Mouse (Mus musculus) ovary, postnatal 14 days (tissue): ENCODE results near the gene Gm7029.
"Not testable (repeated sequence)": the region's sequence is repeated elsewhere in the genome, so short reads cannot be mapped to it uniquely, and the experiment has no call there.

ENCODE experiments used
- DNase-seq: peaks from one replicate; pipeline ENCODE4 v3.0.0; 2022; ENCODE audit warnings: low spot score

Gm7029 gene

DNA sequence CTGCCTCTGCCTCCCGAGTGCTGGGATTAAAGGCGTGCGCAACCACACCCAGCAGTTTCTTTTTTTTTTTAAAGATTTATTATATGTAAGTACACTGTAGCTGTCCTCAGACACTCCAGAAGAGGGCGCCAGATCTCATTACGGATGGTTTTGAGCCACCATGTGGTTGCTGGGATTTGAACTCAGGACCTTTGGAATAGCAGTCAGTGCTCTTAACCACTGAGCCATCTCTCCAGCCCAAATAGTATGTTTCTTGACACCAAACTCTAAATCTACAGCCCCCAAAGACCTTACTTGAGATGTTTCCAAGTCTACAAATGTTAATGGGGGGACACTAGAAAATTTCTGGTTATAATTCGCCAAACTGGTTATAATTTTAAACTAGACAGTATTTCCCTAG is 18.3 kb downstream of the Gm7029 start:
- not testable (repeated sequence) for DNase-seq

DNA sequence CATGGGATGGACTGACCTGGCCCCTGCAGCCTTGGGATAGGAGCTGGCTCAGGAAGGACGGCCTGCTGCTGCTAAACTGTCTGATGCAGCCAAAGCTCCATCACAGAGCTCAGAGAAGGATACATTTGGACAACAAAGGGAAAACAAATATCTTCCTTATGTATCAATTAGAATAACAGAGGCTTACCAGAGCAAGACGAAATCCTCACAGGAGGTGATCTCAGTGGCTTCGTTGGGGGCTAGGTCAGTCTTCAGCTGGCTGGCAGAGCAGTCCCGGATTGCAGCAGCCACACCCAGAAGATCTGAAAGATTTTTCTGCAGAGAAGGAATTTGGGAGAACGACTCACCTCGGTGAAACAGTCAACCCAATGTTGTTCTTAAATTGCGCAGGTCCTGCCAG is 18.8 kb downstream of the Gm7029 start:
- DNase-seq = no peak

DNA sequence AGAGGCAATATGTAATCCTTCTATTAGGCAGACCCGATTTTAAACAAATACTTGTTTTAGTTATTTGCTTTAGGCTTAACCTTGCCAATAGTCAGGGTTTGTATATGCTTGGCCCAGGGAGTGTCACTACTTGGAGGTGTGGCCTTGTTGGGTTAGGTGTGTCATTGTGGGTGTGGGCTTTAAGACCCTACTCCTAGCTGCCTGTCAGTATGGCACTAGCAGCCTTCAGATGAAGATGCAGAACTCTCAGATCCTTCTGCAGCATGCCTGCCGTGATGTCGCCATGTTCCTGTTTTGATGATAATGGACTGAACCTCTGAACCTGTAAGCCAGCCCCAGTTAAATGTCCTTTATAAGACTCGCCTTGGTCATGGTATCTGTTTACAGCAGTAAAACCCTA is 19.4 kb downstream of the Gm7029 start:
- DNase-seq = not testable (repeated sequence)

DNA sequence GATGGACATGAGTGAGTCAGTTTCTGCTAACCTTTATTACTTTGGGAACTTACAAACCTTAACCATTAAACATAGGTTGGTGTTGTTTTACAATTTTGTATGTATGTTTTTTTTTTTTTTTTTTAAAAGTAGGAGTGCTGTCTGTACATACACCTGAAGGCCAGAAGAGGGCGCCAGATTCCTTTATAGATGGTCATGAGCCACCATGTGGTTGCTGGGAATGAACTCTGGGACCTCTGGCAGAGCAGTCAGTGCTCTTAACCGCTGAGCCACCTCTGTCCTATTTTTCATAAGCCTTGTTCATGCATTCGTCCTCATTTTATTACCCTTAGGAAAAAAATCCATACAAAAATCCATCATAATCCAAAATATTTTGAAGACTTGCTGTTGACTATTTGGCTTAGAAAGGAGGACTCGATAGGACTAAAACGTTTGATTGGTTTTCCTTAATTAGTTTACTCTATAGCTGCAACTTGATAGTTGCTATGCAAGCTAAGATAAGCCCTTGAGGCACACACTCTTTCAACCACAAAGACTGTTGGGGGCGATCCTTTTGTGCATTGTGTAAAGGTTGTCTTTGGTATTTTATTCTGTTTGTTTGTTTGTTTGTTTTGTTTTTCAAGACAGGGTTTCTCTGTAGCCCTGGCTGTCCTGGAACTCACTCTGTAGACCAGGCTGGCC is 23.6 kb downstream of the Gm7029 start:
- DNase-seq = no peak

DNA sequence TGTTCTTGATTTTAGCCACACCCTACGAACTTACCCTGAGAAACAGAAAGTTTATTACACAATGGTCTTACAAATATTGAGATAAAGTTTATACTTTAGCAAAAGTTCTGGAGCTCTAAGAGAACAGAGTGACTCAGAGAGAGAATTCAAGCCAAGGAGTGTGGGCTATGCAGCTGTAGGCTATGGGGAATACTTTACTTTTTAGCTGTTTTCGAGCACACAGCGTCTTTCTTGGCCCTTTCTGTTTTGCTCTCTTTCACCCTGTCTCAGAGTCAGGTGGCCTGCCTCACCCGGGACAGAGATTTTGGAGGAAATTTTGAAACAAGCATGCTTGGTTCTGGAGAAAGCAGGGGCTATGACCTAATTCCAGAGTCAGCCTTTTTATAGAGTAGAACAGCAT is 24.6 kb downstream of the Gm7029 start:
- not testable (repeated sequence) for DNase-seq

DNA sequence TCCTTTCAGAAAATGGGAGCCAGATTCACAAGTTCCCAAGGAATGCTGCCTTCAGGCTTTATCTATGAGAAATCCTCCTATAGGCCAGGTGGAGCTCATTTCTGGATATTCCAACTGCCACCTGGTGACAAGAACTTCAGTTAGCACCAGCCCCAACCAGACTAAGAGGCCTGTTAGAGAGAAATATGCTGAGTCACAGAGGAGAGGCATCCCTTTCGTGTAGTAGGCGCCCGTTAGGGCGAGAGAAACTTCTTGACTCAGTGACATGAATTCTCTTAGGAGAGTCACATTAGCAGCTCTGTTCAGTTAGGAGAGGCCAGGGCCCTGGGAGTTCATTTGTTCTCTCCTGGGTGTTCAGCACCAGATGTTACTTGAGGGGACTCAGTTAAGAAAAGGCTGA is 26.0 kb downstream of the Gm7029 start:
- DNase-seq = no peak

DNA sequence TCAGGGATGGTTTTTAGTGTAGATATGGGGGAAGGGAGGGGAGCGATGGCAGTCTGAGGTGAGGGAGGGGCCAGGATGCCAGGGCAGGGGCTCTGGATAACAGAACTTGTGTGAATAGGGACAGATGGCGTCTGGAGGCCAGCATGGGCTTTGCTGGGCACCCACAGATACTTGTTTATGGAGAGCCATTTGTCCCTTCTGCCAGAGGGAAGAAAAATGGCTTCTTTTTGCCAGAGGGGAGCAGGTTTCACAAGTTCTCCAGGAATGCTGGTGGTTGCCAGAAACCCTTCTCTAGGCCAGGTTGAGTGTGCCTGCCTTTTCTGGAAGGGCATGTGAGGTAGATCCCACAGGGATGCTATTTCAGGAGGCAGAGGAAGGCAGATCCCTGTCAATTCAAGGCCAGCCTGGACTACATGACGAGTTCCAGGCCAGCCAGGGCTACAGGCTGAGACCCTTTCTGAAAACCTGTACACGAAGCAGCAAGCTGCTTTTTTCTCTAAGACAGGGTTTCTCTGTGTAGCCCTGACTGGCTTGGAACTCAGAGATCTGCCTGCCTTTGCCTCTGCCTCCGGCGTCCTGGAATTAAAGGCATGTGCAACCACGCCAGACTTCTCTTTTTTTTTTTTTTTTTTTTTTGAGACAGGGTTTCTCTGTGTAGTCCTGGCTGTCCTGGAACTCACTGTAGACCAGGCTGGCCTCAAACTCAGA is 26.8 kb downstream of the Gm7029 start:
- DNase-seq = peak; percentile 17

DNA sequence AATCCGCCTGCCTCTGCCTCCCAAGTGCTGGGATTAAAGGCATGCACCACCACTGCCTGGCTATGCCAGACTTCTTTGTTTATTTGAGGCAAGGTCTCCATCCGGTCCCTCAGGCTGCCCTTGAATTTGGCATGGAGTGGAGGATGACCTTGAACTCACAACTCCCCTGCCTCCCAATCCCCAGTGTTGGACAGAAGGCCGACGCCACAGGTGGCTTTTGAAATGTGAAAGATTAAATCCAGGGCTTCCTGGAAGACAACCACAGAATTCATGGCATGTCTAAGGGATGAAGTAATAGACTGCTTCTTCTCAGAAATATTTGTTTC is 27.3 kb downstream of the Gm7029 start:
- no peak for DNase-seq

DNA sequence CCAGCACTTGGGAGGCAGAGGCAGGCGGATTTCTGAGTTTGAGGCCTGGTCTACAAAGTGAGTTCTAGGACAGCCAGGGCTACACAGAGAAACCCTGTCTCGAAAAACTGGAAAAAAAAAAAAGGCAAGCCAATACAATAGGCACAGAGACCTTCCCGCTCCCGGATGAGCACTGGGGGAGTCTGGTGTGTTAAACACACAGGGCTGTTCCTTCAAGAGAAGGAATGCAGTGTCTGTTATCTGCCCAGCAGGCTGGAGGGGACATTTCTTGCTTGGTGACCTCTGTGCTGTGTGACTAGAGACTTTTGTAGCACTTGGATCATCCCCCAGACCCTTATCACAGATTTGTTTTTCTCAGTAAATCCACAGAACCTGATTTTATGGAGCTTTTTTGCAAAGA is 28.0 kb downstream of the Gm7029 start:
- no peak for DNase-seq

DNA sequence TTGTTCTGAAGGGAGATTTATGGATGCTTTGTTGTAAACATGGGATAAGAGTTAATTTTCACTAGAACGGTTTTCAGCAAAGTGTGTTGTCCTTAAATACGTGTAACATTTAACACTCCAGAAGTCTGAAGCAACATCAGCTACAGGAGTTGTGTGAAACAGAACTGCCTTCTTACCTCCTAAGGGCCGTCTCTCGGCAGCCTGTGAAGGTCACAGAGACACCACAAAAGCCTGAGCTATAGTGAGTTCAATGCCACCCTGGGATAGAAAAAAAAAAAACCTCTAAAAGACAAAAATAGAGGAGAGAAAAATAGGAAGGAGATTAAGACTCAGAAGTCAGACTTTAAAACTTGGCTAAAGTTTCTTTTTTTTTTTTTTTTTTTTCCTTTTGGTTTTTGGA is 28.4 kb downstream of the Gm7029 start:
- no peak for DNase-seq

DNA sequence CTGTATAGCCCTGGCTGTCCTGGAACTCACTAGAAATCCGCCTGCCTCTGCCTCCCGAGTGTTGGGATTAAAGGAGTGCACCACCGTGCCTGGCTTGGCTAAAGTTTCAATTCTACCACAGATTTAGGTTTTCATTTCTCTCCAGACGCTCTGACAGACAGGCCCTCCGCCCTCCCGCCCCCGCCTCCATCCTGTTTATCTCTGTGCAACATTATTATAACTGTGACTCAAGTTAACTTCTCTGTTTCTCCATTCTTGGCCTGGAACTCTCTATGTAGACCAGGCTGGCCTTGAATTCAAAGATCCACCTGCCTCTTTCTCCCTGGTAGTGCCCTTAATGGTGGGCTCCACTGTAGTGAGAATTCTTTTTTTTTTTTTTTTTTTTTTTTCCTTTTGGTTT is 28.9 kb downstream of the Gm7029 start:
- no peak for DNase-seq

DNA sequence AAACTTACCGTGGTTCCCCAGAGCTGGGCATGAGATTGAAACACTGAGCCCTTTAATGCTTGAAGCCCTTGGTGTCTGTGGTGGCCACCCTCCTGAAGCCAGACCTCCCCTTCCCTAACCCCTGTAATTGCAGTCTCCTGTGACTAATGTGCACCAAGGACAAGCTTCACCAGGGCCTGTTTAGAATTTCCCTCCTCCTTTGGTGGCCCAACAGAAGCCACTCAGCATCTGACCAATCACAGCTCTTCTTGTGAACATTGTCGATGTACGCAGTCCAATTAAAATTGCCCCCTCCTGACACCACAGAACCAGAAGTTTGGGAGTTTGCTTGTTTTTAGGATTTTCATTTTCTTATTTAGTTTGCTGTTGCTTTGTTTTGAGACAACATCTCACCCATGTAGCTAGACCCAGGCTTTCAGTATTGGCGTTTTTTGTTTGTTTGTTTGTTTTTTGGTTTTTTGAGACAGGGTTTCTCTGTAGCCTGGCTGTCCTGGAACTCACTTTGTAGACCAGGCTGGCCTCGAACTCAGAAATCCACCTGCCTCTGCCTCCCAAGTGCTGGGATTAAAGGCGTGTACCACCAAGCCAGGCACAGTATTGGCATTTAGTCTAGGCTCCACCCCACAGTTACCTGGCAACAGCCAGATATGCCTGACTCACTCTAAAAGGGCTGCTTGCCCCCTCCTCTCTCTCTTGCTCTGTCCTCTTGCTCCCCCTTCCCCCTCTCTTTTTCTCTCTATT is 30.4 kb downstream of the Gm7029 start:
- DNase-seq = not testable (repeated sequence)

DNA sequence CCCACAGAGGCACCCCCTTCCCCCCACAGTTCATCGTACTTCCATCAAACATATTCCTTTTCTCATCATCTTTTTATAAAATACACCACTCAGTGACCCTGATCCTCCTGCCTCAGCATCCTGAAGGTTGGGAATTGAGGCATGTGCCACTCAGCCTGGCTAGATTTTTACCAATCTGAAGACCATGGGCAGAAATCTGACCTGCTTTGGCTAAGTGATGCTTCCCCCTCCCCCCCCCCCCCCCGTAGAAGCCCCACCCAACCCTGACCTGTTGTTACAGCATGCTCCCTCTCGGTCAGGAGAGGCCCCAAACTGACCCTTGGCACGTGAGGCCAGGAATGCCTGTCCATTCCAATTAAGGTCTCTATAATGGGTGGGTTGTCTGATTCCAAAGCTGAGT is 31.2 kb downstream of the Gm7029 start, which contains the start of gene Platr17:
Gene Platr17 (plus strand): TSS at position 301 of the 400 bp plus-strand sequence.
- DNase-seq = not testable (repeated sequence)

DNA sequence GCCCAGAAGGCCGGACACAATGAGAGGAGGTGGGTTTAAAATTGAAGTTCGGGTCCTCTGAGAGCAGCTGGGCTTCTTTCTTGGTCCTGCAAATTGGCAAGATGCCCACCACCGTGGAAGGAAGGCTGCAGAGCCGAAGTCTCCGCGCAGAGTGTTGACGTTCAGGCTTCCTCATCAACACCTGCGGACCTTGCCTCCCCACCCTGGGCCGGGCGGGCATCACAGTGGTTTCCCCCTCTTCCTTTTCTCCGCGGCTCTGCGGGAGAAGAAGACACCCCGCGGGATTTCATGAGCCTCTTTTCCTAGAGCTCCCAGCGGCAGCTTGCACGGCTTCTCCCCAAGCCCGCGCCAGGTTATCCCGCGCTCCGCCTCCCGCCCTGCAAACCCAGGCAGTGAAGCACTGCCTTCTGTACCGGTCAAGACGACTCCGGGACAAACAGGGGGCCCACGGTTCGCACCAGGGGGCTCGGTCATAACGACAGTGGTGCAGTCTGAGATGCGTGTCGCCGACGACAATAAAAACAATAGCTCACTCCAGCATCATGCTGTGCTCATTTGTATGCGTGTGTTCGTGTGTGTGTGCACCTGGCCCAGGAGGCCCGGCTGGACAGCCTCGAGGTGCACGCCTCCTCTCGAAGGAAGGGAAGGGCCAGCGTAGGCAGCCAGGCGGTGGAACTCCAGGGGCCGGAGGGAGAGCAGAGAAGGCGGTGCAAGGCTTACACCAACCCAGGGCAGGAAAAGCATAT is 34.9 kb downstream of the Gm7029 start:
- peak; percentile 49 for DNase-seq

DNA sequence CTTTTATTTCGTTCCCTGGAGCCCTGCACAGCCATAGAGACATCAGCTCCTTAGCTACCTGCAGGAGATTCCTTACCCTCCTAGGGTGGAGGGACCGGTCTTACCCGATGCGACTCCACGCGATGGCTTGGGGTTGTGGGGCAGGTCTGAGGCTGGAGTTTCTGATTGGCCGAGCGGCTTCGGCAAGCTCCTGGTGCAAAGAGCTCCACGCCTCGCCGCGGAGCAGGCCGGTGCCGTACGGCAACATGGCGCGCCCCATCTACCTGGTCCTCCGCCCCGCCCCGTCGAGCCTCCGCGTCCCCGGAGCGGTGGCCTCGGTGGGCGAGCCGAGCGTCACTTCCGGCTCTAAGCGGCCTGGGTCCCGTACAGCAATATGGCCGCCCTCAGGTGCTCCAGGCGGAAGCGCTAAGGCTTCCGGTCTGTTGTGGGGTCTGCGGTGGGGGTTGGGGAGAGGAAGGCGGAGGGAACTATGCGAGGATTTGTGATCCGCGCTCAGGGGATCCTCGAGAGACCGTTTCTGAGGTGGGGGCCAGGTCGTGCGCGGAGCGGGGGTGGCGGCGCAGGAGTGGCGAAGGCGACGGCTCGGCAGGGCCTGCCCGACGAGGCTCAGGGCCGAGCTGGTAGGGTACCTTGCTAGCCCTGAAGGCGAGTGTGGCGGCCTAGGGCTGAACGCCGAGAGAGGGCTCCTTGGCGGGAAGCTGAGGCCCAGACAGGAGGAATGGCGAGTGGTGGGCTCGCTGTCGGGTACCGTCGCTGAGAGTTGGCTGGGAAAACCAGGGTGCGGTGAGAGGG is 35.6 kb downstream of the Gm7029 start, which contains the start of gene Daxx:
Gene Daxx (plus strand): TSS at position 338 of the 792 bp plus-strand sequence.
- DNase-seq = peak; percentile 99

DNA sequence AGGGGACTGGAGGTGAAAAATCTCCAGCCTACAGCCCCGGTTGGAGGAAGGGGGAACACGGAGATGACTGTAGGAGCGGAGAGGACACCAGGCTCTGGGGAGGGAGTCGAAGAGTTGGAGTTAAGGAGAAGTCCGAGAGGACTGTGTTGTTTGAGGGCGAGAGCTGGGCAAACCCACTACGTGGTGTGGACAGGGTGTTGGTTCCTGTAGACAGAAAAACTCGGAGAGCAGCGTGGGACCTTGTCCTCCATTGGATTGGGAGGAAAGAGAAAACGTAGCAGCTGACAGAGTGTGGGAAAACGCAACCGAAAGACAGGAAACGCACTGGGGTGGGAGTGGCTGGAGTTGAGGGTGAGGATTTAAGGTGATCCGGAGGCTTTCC is 36.2 kb downstream of the Gm7029 start:
- no peak for DNase-seq

DNA sequence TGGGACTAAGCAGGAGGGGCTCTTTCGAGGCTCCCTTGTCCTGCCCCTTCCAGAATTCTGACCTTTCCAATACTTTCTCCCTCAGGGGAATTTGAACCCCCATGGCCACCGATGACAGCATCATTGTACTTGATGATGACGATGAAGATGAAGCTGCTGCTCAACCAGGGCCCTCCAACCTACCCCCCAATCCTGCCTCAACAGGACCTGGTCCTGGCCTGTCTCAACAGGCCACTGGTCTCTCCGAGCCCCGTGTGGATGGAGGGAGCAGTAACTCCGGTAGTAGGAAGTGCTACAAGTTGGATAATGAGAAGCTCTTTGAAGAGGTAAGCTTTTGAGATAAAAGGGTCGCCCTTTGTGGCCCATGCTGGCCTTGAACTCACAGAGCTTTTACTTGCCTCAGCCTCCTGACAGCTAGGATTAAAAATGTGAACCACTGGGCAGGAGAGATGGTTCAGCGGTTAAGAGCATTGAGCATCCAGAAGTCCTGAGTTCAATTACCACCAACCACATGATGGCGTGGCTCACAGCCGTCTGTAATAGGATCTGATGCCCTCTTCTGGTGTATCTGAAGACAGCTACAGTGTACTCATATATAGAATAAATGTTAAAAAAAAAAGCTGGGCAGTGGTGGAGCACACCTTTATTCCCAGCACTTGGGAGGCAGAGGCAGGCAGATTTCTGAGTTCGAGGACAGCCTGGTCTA is 36.9 kb downstream of the Gm7029 start:
- no peak for DNase-seq

DNA sequence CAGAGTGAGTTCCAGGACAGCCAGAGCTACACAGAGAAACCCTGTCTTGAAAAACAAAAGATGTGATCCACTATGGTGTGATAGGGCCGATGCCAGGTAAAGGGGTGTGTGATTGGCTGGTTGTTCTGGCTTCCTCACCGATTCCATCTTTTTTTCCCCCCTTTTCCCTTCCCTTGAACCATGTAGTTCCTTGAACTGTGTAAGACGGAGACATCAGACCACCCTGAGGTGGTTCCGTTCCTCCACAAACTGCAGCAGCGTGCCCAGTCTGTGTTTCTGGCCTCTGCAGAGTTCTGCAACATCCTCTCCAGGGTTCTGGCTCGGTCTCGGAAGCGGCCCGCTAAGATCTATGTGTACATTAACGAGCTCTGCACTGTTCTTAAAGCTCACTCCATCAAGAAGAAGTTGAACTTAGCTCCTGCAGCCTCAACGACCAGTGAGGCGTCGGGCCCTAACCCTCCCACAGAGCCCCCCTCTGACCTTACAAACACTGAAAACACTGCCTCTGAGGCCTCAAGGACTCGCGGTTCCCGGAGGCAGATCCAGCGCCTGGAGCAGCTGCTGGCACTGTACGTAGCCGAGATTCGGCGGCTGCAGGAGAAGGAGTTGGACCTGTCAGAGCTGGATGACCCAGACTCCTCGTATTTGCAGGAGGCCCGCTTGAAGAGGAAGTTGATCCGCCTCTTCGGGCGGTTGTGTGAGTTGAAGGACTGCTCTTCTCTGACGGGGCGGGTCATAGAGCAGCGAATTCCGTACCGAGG is 37.6 kb downstream of the Gm7029 start:
- DNase-seq = no peak

DNA sequence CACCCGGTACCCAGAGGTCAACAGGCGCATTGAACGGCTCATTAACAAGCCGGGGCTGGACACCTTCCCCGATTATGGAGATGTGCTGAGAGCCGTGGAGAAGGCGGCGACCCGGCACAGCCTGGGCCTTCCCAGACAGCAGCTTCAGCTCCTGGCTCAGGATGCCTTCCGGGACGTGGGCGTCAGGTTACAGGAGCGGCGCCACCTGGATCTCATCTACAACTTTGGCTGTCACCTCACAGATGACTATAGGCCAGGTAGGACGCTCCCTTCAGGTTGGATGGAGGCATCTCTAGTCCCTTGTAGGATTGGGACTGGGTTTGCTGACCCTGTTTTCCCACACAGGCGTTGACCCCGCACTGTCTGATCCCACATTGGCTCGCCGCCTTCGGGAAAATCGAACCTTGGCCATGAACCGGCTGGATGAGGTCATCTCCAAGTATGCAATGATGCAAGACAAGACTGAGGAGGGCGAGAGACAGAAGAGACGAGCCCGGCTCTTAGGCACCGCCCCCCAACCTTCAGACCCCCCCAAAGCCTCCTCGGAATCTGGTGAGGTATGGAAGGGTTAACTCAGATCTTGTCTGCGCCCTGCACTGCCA is 38.3 kb downstream of the Gm7029 start:
- DNase-seq = no peak

DNA sequence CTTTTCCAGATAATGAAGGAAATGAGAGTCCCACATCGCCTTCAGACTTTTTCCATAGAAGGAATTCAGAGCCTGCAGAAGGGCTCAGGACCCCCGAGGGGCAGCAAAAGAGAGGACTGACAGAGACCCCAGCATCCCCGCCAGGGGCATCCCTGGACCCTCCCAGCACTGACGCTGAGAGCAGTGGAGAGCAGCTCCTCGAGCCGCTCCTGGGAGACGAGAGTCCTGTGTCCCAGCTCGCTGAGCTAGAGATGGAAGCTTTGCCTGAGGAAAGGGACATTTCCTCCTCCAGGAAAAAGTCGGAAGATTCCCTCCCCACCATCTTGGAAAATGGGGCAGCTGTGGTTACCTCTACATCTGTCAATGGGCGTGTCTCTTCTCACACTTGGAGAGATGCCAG is 39.6 kb downstream of the Gm7029 start:
- DNase-seq = no peak
